Mouse (Mus musculus) kidney, adult 2 months (tissue): Measurements from ENCODE around the gene Ccdc191. TPM values are rescaled to one million over a fixed set of nuclear protein-coding genes. Genes with fewer than 3 reads are reported as not detected.
A peak's percentile ranks its signal among the peaks of the same experiment; 100 is the strongest.

Experiments used
- DNase-seq: peaks from one replicate; pipeline ENCODE4 v3.0.0; 2021
- H3K27ac ChIP-seq: fragments of 200-500 bp; 2 replicates; pipeline ENCODE4 v1.5.1; 2012; ENCODE audit warnings: low read depth, low read length, control low read depth, inconsistent platforms; ENCODE audit not compliant: insufficient read depth
- H3K27me3 ChIP-seq: fragments of 200-500 bp; replicated peaks from 2 replicates; pipeline ENCODE4 v1.6.1; 2012; ENCODE audit warnings: mild to moderate bottlenecking, moderate library complexity, low read length, inconsistent platforms; ENCODE audit not compliant: control insufficient read depth, insufficient read depth
- H3K36me3 ChIP-seq: fragments of 200-500 bp; 2 replicates; pipeline ENCODE4 v1.6.1; 2012; ENCODE audit warnings: mild to moderate bottlenecking, moderate library complexity, low read length, inconsistent platforms; ENCODE audit not compliant: control insufficient read depth, insufficient read depth
- H3K4me1 ChIP-seq: fragments of 200-500 bp; 2 replicates; pipeline ENCODE4 v1.6.1; 2011; ENCODE audit warnings: low read length; ENCODE audit not compliant: control insufficient read depth, insufficient read depth
- H3K4me3 ChIP-seq: fragments of 200-500 bp; 2 replicates; pipeline ENCODE4 v1.5.1; 2011; ENCODE audit warnings: mild to moderate bottlenecking, low read depth, low read length, control low read depth; ENCODE audit not compliant: insufficient read depth
- CTCF ChIP-seq: fragments of 200-500 bp; conservative IDR thresholded peaks from 2 replicates; pipeline ENCODE4 v1.5.1; 2011; ENCODE audit warnings: low read depth, mild to moderate bottlenecking, control low read depth, low read length, moderate library complexity, mixed read lengths; ENCODE audit not compliant: insufficient read depth, insufficient read length
- POLR2A ChIP-seq: fragments of 200-500 bp; IDR thresholded peaks from one replicate; pipeline ENCODE4 v1.6.1; 2011; ENCODE audit warnings: low read depth, low read length, control low read depth
- WGBS: fragments of 180-500 bp; shearing (Covaris S2); methylation state at CpG from one replicate; pipeline ENCODE4 v1.1.7; 2018; 5-methylcytosine and 5-hydroxymethylcytosine counted together
- polyA plus RNA-seq: library from polyadenylated mRNA; depleted of rRNA; stranded (reverse); fragments of >200 nt; gene quantifications from 2 replicates; pipeline ENCODE4 v1.2.3, GENCODE M21; 2012; rRNA removed

The Ccdc191 gene
- 2.8 and 4.4 TPM in 2 replicates for polyA plus RNA-seq

GRCm38 (mm10) chr16:43889208-43890004, at the start of gene Ccdc191:
Ccdc191 (plus strand) TSS chr16:43889800.
- H3K36me3 ChIP-seq, result no peaks in the 10 kb centered on the region
- peaks cover 4% of the 10 kb centered on the region; the same call in 1 of the 2 replicates for H3K4me1 ChIP-seq
- DNase-seq, result peak; percentile 100
- H3K27ac ChIP-seq, result peak within 1 kb of the TSS; percentile 34
- no peaks in the 10 kb centered on the region for H3K27me3 ChIP-seq
- H3K4me3 ChIP-seq, result peak within 1 kb of the TSS; percentile 77
- under 1% methylated on average over 33 of the region's 33 CpGs for WGBS
- no peak for TF ChIP-seq CTCF
- TF ChIP-seq POLR2A, result no peak

GRCm38 (mm10) chr16:43841236-43841635, 48.4 kb upstream of the Ccdc191 start:
- H3K36me3 ChIP-seq, result no peaks in the 10 kb centered on the region
- no peak for DNase-seq
- H3K4me3 ChIP-seq, result no peak overlapping the region
- H3K4me1 ChIP-seq, result no peaks in the 10 kb centered on the region
- H3K27ac ChIP-seq, result no peak overlapping the region
- TF ChIP-seq POLR2A (no peak), CTCF (no peak)
- 79% methylated on average over 1 of the region's 1 CpGs for WGBS
- no peaks in the 10 kb centered on the region; the same call in 1 of the 2 replicates for H3K27me3 ChIP-seq

GRCm38 (mm10) chr16:43849839-43850238, 39.8 kb upstream of the Ccdc191 start:
- 58% methylated on average over 1 of the region's 1 CpGs for WGBS

GRCm38 (mm10) chr16:43858941-43859476, 30.6 kb upstream of the Ccdc191 start:
- Histone ChIP-seq H3K36me3 (peaks cover 4% of the 10 kb centered on the region), H3K4me3 (no peak overlapping the region), H3K4me1 (no peaks in the 10 kb centered on the region), H3K27me3 (no peaks in the 10 kb centered on the region), H3K27ac (no peak overlapping the region)
- no peak for TF ChIP-seq POLR2A
- no peak for TF ChIP-seq CTCF
- DNase-seq, result no peak
- WGBS, result 90% methylated on average over 5 of the region's 5 CpGs

More at GRCm38 (mm10) chr16:43849839-43850238, 39.8 kb upstream of the Ccdc191 start:
- Histone ChIP-seq H3K4me3 (no peak overlapping the region), H3K27me3 (no peaks in the 10 kb centered on the region), H3K4me1 (no peaks in the 10 kb centered on the region), H3K36me3 (no peaks in the 10 kb centered on the region), H3K27ac (no peak overlapping the region)
- TF ChIP-seq CTCF, result no peak
- TF ChIP-seq POLR2A, result no peak
- no peak for DNase-seq

GRCm38 (mm10) chr16:43860624-43861023, 29.0 kb upstream of the Ccdc191 start:
- Histone ChIP-seq H3K27me3 (no peaks in the 10 kb centered on the region), H3K36me3 (peaks cover 4% of the 10 kb centered on the region), H3K4me3 (no peak overlapping the region), H3K27ac (no peak overlapping the region), H3K4me1 (no peaks in the 10 kb centered on the region)
- no peak for DNase-seq
- TF ChIP-seq POLR2A (no peak), CTCF (no peak)
- WGBS, result 75% methylated on average over 6 of the region's 6 CpGs

- Histone ChIP-seq H3K4me1 (no peaks in the 10 kb centered on the region), H3K27ac (no peak overlapping the region), H3K36me3 (0 out of 2 replicates have a peak, but pooled peaks cover 1% of the 10 kb centered on the region), H3K4me3 (no peak overlapping the region), H3K27me3 (no peaks in the 10 kb centered on the region)
- TF ChIP-seq POLR2A (no peak), CTCF (no peak)
- DNase-seq, result no peak
These were observed 19.8 kb upstream of the Ccdc191 start for GRCm38 (mm10) chr16:43869805-43870204.

- peaks cover 3% of the 10 kb centered on the region; the same call in 1 of the 2 replicates for H3K36me3 ChIP-seq
- TF ChIP-seq CTCF, result no peak
- no peak for TF ChIP-seq POLR2A
- no peak for DNase-seq
- H3K4me3 ChIP-seq, result no peak overlapping the region
- no peak overlapping the region for H3K27ac ChIP-seq
- H3K27me3 ChIP-seq, result no peaks in the 10 kb centered on the region
- 73% methylated on average over 7 of the region's 7 CpGs for WGBS
- H3K4me1 ChIP-seq, result no peaks in the 10 kb centered on the region
These were observed 18.2 kb upstream of the Ccdc191 start for GRCm38 (mm10) chr16:43871419-43871818.
